Mouse (Mus musculus) stomach, embryonic 16.5 days (tissue): ENCODE results near the gene Prkca. TPM values are rescaled to one million over a fixed set of nuclear protein-coding genes. Genes with fewer than 3 reads are reported as not detected.

ENCODE experiments used
- ATAC-seq: fragments of 200-750 bp; cut with Nextera tagmentation; 2 replicates; pipeline ENCODE4 v1.8.0; 2017; ENCODE audit warnings: moderate number of reproducible peaks, moderate TSS enrichment; ENCODE audit not compliant: insufficient read depth, low FRiP score
- H3K27ac ChIP-seq: fragments of 300-500 bp; sonication (generic); 2 replicates; pipeline ENCODE4 v1.5.1; 2014; ENCODE audit warnings: low read length
- H3K27me3 ChIP-seq: fragments of 300-500 bp; sonication (generic); 2 replicates; pipeline ENCODE4 v1.6.1; 2014; ENCODE audit warnings: low read length, control low read depth, mixed read lengths; ENCODE audit not compliant: control insufficient read depth, insufficient read depth
- H3K36me3 ChIP-seq: fragments of 300-500 bp; sonication (generic); 2 replicates; pipeline ENCODE4 v1.6.1; 2014; ENCODE audit warnings: low read length; ENCODE audit not compliant: control insufficient read depth, insufficient read depth
- H3K4me1 ChIP-seq: fragments of 300-500 bp; sonication (generic); 2 replicates; pipeline ENCODE4 v1.6.1; 2014; ENCODE audit warnings: low read length, control low read depth, mixed read lengths; ENCODE audit not compliant: control insufficient read depth, insufficient read depth
- H3K4me2 ChIP-seq: fragments of 300-500 bp; sonication (generic); 2 replicates; pipeline ENCODE4 v1.6.1; 2014; ENCODE audit warnings: low read depth, low read length, mixed read lengths
- H3K4me3 ChIP-seq: fragments of 300-500 bp; sonication (generic); replicated peaks from 2 replicates; pipeline ENCODE4 v1.5.1; 2014; ENCODE audit warnings: mild to moderate bottlenecking, low read length
- H3K9ac ChIP-seq: fragments of 300-500 bp; sonication (generic); 2 replicates; pipeline ENCODE4 v1.6.1; 2014; ENCODE audit warnings: low read length
- H3K9me3 ChIP-seq: fragments of 300-500 bp; sonication (generic); replicated peaks from 2 replicates; pipeline ENCODE4 v1.6.1; 2016; ENCODE audit warnings: low read length, control low read depth; ENCODE audit not compliant: control insufficient read depth
- whole genome bisulfite sequencing: fragments of 180-500 bp; shearing (Covaris S2); extraction: QIAGEN DNeasy Blood & Tissue Kit; methylation state at CpG from one replicate; pipeline ENCODE4 v1.1.7; 2014; 5-methylcytosine and 5-hydroxymethylcytosine counted together
- polyA plus RNA-seq: library from polyadenylated mRNA; unstranded; fragments of >200 nt; fragmentation: Nextera tagmentation; extraction: Ambion mirVana; gene quantifications from 2 replicates; pipeline ENCODE4 v1.2.1, GENCODE M21; 2015

Prkca gene
- polyA plus RNA-seq, 1 experiment from 2014 or later, result 6.5 TPM

- Histone ChIP-seq H3K9ac (no peak overlapping the region), H3K4me1 (peaks cover 11% of the 10 kb centered on the region), H3K27ac (no peak overlapping the region), H3K4me3 (peak overlapping the region; percentile 89), H3K27me3 (no peaks in the 10 kb centered on the region), H3K9me3 (no peaks in the 10 kb centered on the region), H3K4me2 (peak overlapping the region; percentile 99), H3K36me3 (no peaks in the 10 kb centered on the region)
- 68% methylated on average over 8 of the region's 8 CpGs for WGBS
- ATAC-seq, result no peak
These were observed 1.0 kb upstream of the Prkca start for GRCm38 (mm10) chr11:108344759-108345158.

- no peaks in the 10 kb centered on the region for H3K36me3 ChIP-seq
- H3K4me1 ChIP-seq, result peaks cover 11% of the 10 kb centered on the region
- peak; percentile 9; the same call in 1 of the 2 replicates for ATAC-seq
- under 1% methylated on average over 75 of the region's 75 CpGs for WGBS
- H3K4me3 ChIP-seq, result peak within 1 kb of the TSS; percentile 89
- peak within 1 kb of the TSS; percentile 87 for H3K9ac ChIP-seq
- H3K9me3 ChIP-seq, result no peaks in the 10 kb centered on the region
- peak within 1 kb of the TSS; percentile 99 for H3K4me2 ChIP-seq
- peak within 1 kb of the TSS; percentile 84 for H3K27ac ChIP-seq
- no peaks in the 10 kb centered on the region for H3K27me3 ChIP-seq
These were observed 653 bp downstream of the Prkca start, which contains the start of gene Apoh for GRCm38 (mm10) chr11:108342781-108343768. Gene Apoh (plus strand): TSS chr11:108343354.

DNA sequence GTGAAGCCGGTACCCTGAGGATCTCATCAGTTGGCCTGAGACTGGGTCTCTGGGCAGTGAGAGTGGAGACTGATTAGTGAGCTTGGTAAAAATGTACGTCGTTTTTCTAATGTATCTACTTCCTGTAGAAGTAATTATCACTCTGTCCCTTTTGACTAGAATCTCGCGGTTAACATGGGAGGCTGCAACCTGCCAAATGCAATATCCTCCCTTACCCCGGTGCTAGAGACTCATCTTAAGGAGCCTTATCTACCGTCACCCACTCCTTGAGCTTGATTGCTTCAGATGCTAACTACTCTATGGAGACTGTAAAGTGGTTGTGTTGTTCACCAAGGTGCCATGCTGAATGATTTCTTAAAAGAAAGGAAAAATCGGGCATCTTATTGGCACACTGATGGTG is 1.9 kb downstream of the Prkca start:
- no peak for ATAC-seq
- Histone ChIP-seq H3K4me1 (peaks cover 11% of the 10 kb centered on the region), H3K27me3 (no peaks in the 10 kb centered on the region), H3K9me3 (no peaks in the 10 kb centered on the region), H3K4me2 (peak overlapping the region; percentile 99), H3K4me3 (peak overlapping the region; percentile 89), H3K9ac (peak overlapping the region; percentile 35; the same call in 1 of the 2 replicates), H3K27ac (no peak overlapping the region), H3K36me3 (no peaks in the 10 kb centered on the region)
- WGBS, result 55% methylated on average over 8 of the region's 8 CpGs

- WGBS, result 83% methylated on average over 4 of the region's 4 CpGs
- no peak overlapping the region for H3K9ac ChIP-seq
- no peak for ATAC-seq
These were observed 3.4 kb downstream of the Prkca start for GRCm38 (mm10) chr11:108340293-108340692.

DNA sequence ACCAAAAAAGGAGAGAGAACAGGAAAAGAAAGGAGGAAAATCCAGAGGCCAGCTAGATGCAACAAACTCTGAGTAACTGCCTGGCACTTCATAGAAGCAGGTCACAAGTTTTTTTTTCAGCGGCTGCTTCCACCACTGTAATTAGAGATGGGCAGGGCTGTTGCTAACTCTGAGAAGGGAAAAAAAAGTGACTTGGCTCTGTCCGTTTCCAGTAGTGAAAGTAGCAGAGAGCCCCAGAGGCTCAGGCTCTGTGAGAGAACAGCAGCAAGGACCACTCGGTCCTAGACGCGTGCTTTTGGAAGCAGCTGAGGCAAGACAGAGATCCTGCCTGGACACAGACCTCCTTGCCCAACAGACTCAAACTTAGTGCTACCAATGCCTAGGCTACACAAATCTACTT is 7.3 kb downstream of the Prkca start:
- Histone ChIP-seq H3K9me3 (no peaks in the 10 kb centered on the region), H3K27ac (no peak overlapping the region), H3K4me3 (no peak overlapping the region), H3K36me3 (no peaks in the 10 kb centered on the region), H3K4me2 (no peak overlapping the region; the same call in 1 of the 2 replicates), H3K4me1 (peaks cover 2% of the 10 kb centered on the region; the same call in 1 of the 2 replicates), H3K27me3 (no peaks in the 10 kb centered on the region), H3K9ac (no peak overlapping the region)
- WGBS, result 36% methylated on average over 5 of the region's 5 CpGs
- no peak for ATAC-seq

More at GRCm38 (mm10) chr11:108340293-108340692, 3.4 kb downstream of the Prkca start:
- peaks cover 11% of the 10 kb centered on the region for H3K4me1 ChIP-seq
- no peak overlapping the region for H3K4me2 ChIP-seq
- H3K36me3 ChIP-seq, result no peaks in the 10 kb centered on the region
- no peaks in the 10 kb centered on the region for H3K27me3 ChIP-seq
- H3K9me3 ChIP-seq, result no peaks in the 10 kb centered on the region
- H3K4me3 ChIP-seq, result no peak overlapping the region
- H3K27ac ChIP-seq, result no peak overlapping the region

GRCm38 (mm10) chr11:108335536-108335935 is 8.2 kb downstream of the Prkca start:
- Histone ChIP-seq H3K27ac (no peak overlapping the region), H3K9me3 (no peaks in the 10 kb centered on the region), H3K4me3 (no peak overlapping the region), H3K27me3 (no peaks in the 10 kb centered on the region), H3K4me1 (no peaks in the 10 kb centered on the region; the same call in 1 of the 2 replicates), H3K4me2 (no peak overlapping the region), H3K36me3 (no peaks in the 10 kb centered on the region), H3K9ac (no peak overlapping the region)
- no peak for ATAC-seq
- 79% methylated on average over 4 of the region's 4 CpGs for WGBS

GRCm38 (mm10) chr11:108334658-108335057 is 9.1 kb downstream of the Prkca start:
- H3K9ac ChIP-seq, result no peak overlapping the region
- no peak overlapping the region for H3K27ac ChIP-seq
- H3K9me3 ChIP-seq, result no peaks in the 10 kb centered on the region
- H3K4me1 ChIP-seq, result no peaks in the 10 kb centered on the region; the same call in 1 of the 2 replicates
- no peaks in the 10 kb centered on the region for H3K36me3 ChIP-seq
- 51% methylated on average over 3 of the region's 3 CpGs for WGBS
- no peak for ATAC-seq
- H3K4me3 ChIP-seq, result no peak overlapping the region
- no peak overlapping the region for H3K4me2 ChIP-seq
- H3K27me3 ChIP-seq, result no peaks in the 10 kb centered on the region

- H3K9ac ChIP-seq, result no peak overlapping the region
- no peak overlapping the region for H3K27ac ChIP-seq
- no peaks in the 10 kb centered on the region for H3K36me3 ChIP-seq
- WGBS, result 55% methylated on average over 8 of the region's 8 CpGs
- ATAC-seq, result no peak
- H3K27me3 ChIP-seq, result no peaks in the 10 kb centered on the region
- no peaks in the 10 kb centered on the region for H3K9me3 ChIP-seq
- H3K4me2 ChIP-seq, result no peak overlapping the region
- H3K4me1 ChIP-seq, result peaks cover 5% of the 10 kb centered on the region; the same call in 1 of the 2 replicates
- H3K4me3 ChIP-seq, result no peak overlapping the region
These were observed 9.9 kb downstream of the Prkca start for GRCm38 (mm10) chr11:108333583-108334379.
